Mouse (Mus musculus): ENCODE data around the gene Tnr.

- no peak for TF ChIP-seq CTCF (IDR thresholded peaks at IDR 0.05; ENCODE audit: low read depth)
- no peak for TF ChIP-seq EP300 (IDR thresholded peaks at IDR 0.05; ENCODE audit: low read depth)
Measured at GRCm38 (mm10) chr1:159570831-159571230, 47.3 kb downstream of the Tnr start.
